Mouse (Mus musculus) olfactory bulb, adult 2 months (tissue): ENCODE data around the gene Supt7l. TPM values are rescaled to one million over a fixed set of nuclear protein-coding genes. Genes with fewer than 3 reads are reported as not detected.

ENCODE experiments used
- H3K27ac ChIP-seq: fragments of 200-500 bp; 2 replicates; pipeline ENCODE4 v1.5.1; 2012; ENCODE audit warnings: low read depth, low read length; ENCODE audit not compliant: insufficient read depth
- H3K4me1 ChIP-seq: fragments of 200-500 bp; 2 replicates; pipeline ENCODE4 v1.6.1; 2012; ENCODE audit warnings: low read length; ENCODE audit not compliant: control insufficient read depth, insufficient read depth
- H3K4me3 ChIP-seq: fragments of 200-500 bp; 2 replicates; pipeline ENCODE4 v1.5.1; 2012; ENCODE audit warnings: mild to moderate bottlenecking, low read depth, low read length, moderate library complexity; ENCODE audit not compliant: insufficient read depth
- CTCF ChIP-seq: fragments of 200-500 bp; IDR thresholded peaks from 2 replicates; pipeline ENCODE4 v1.5.1; 2012; ENCODE audit warnings: low read depth, mild to moderate bottlenecking, low read length, moderate library complexity; ENCODE audit not compliant: insufficient read depth
- POLR2A ChIP-seq: fragments of 200-500 bp; IDR thresholded peaks from 2 replicates; pipeline ENCODE4 v1.6.1; 2012; ENCODE audit warnings: mild to moderate bottlenecking, low read depth, low read length, moderate library complexity; ENCODE audit not compliant: insufficient read depth
- WGBS: fragments of 180-500 bp; shearing (Covaris S2); methylation state at CpG from one replicate; pipeline ENCODE4 v1.1.7; 2018; 5-methylcytosine and 5-hydroxymethylcytosine counted together
- polyA plus RNA-seq: library from polyadenylated mRNA; stranded (reverse); fragments of >200 nt; gene quantifications from 2 replicates; pipeline ENCODE4 v1.2.4, GENCODE M21; 2012; ENCODE audit warnings: low replicate concordance; ENCODE audit not compliant: missing spikeins, insufficient read depth, insufficient read length

Gene Supt7l
- polyA plus RNA-seq, 1 experiment: not detected

GRCm38 (mm10) chr5:31563496-31563895, 35.9 kb upstream of the Supt7l start:
- no peak for TF ChIP-seq POLR2A
- TF ChIP-seq CTCF: peak; percentile 47; the same call in 1 of the 2 replicates
- Histone ChIP-seq H3K27ac (no peak overlapping the region), H3K4me3 (no peak overlapping the region), H3K4me1 (peaks cover 17% of the 10 kb centered on the region)
- 9% methylated on average over 6 of the region's 6 CpGs for WGBS

GRCm38 (mm10) chr5:31562036-31562666, 34.5 kb upstream of the Supt7l start:
- Histone ChIP-seq H3K27ac (no peak overlapping the region), H3K4me3 (no peak overlapping the region), H3K4me1 (peaks cover 14% of the 10 kb centered on the region)
- 68% methylated on average over 7 of the region's 7 CpGs for WGBS
- TF ChIP-seq POLR2A: no peak
- no peak for TF ChIP-seq CTCF

- peaks cover 14% of the 10 kb centered on the region for H3K4me1 ChIP-seq
- H3K27ac ChIP-seq: no peak overlapping the region
- H3K4me3 ChIP-seq: no peak overlapping the region
- TF ChIP-seq CTCF: no peak
- TF ChIP-seq POLR2A: no peak
- whole genome bisulfite sequencing: 92% methylated on average over 2 of the region's 2 CpGs
Measured at GRCm38 (mm10) chr5:31560352-31560751, 32.7 kb upstream of the Supt7l start.

GRCm38 (mm10) chr5:31559401-31559800, 31.8 kb upstream of the Supt7l start:
- peaks cover 6% of the 10 kb centered on the region for H3K4me1 ChIP-seq
- H3K27ac ChIP-seq: no peak overlapping the region
- no peak for TF ChIP-seq POLR2A
- TF ChIP-seq CTCF: no peak
- no peak overlapping the region for H3K4me3 ChIP-seq
- WGBS: 37% methylated on average over 1 of the region's 1 CpGs

- Histone ChIP-seq H3K27ac (no peak overlapping the region), H3K4me3 (no peak overlapping the region), H3K4me1 (no peaks in the 10 kb centered on the region)
- 87% methylated on average over 2 of the region's 2 CpGs for WGBS
- TF ChIP-seq POLR2A: no peak
- TF ChIP-seq CTCF: no peak
Measured at GRCm38 (mm10) chr5:31535228-31535627, 7.6 kb upstream of the Supt7l start.

- 45% methylated on average over 2 of the region's 2 CpGs for WGBS
- TF ChIP-seq CTCF (no peak), POLR2A (no peak)
- Histone ChIP-seq H3K4me3 (no peak overlapping the region), H3K27ac (no peak overlapping the region), H3K4me1 (peaks cover 5% of the 10 kb centered on the region; the same call in 1 of the 2 replicates)
Measured at GRCm38 (mm10) chr5:31528560-31528959, 953 bp upstream of the Supt7l start.

GRCm38 (mm10) chr5:31527117-31527680, 408 bp downstream of the Supt7l start:
- Histone ChIP-seq H3K27ac (no peak overlapping the region), H3K4me1 (peaks cover 9% of the 10 kb centered on the region; the same call in 1 of the 2 replicates), H3K4me3 (peak overlapping the region; percentile 85)
- TF ChIP-seq POLR2A (no peak), CTCF (no peak)
- WGBS: 3% methylated on average over 40 of the region's 40 CpGs

- peak within 1 kb of the TSS; percentile 85 for H3K4me3 ChIP-seq
- TF ChIP-seq POLR2A (0 out of 2 replicates have a peak, but pooled peaks have one; percentile 40), CTCF (no peak)
- under 1% methylated on average over 28 of the region's 28 CpGs for WGBS
- peak within 1 kb of the TSS; percentile 63 for H3K27ac ChIP-seq
- H3K4me1 ChIP-seq: peaks cover 9% of the 10 kb centered on the region; the same call in 1 of the 2 replicates
Measured at GRCm38 (mm10) chr5:31526354-31527116, 1.1 kb downstream of the Supt7l start, which contains the start of gene Slc4a1ap. Gene Slc4a1ap (plus strand): TSS chr5:31526995.

GRCm38 (mm10) chr5:31520556-31520955, 7.1 kb downstream of the Supt7l start:
- WGBS: 93% methylated on average over 6 of the region's 6 CpGs
- H3K27ac ChIP-seq: no peak overlapping the region
- TF ChIP-seq POLR2A (no peak), CTCF (no peak)

More at GRCm38 (mm10) chr5:31520556-31520955, 7.1 kb downstream of the Supt7l start:
- Histone ChIP-seq H3K4me1 (peaks cover 4% of the 10 kb centered on the region; the same call in 1 of the 2 replicates), H3K4me3 (no peak overlapping the region)
